Mouse (Mus musculus): ENCODE measurements at regions not wholly inside any gene's neighbourhood (a gene's known extent, or its start where the extent isn't known, plus 50 kb on each side); places are given as distances from the start of the nearest gene placed in this dataset.

GRCm38 (mm10) chr19:27581362-27582110 lies 151.9 kb upstream of the Pum3 start:
- no peak for TF ChIP-seq ZNF384 (IDR thresholded peaks at IDR 0.05; ENCODE audit: low read depth, low read length)
- no peak for TF ChIP-seq MAFK (IDR thresholded peaks at IDR 0.05; ENCODE audit: insufficient read depth, low read depth, low read length)
- TF ChIP-seq CHD2 (IDR thresholded peaks at IDR 0.05; ENCODE audit: low read depth, low read length): no peak
- TF ChIP-seq HCFC1 (IDR thresholded peaks at IDR 0.05; ENCODE audit: borderline replicate concordance, insufficient read depth, low read length): no peak
- no peak for TF ChIP-seq ZC3H11A (IDR thresholded peaks at IDR 0.05; ENCODE audit: borderline replicate concordance, low read depth, low read length)
- Histone ChIP-seq H3K4me1 (ENCODE audit: control insufficient read depth in 2 of 2, insufficient read depth in 2 of 2, low read length in 2 of 2, poor library complexity in 1 of 2) (no peaks in the 10 kb centered on the region), H3K36me3 (ENCODE audit: control insufficient read depth, insufficient read depth, low read length, poor library complexity, severe bottlenecking) (no peaks in the 10 kb centered on the region), H3K9ac (ENCODE audit: insufficient read depth, low read depth, low read length, poor library complexity, severe bottlenecking) (no peak overlapping the region), H3K9me3 (ENCODE audit: control insufficient read depth, insufficient read depth, low read depth, low read length) (no peaks in the 10 kb centered on the region), H3K4me3 (ENCODE audit: insufficient read depth in 1 of 2, low read depth in 1 of 2, low read length in 2 of 2, poor library complexity in 1 of 2, severe bottlenecking in 1 of 2) (no peak overlapping the region), H3K27ac (ENCODE audit: insufficient read depth, low read depth, low read length, poor library complexity, severe bottlenecking) (no peak overlapping the region)
- no peak for DNase-seq (ENCODE audit: low read depth, low spot score)
- in situ Hi-C loops (cut with MboI; ENCODE audit: low sequenced_read_pairs in 2 of 2, unreplicated experiment in 2 of 2): no loop called here

- H3K36me3 ChIP-seq (ENCODE audit: control insufficient read depth, insufficient read depth, low read length, poor library complexity, severe bottlenecking): no peaks in the 10 kb centered on the region
- H3K9ac ChIP-seq (ENCODE audit: insufficient read depth, low read depth, low read length, poor library complexity, severe bottlenecking): no peak overlapping the region
- H3K4me3 ChIP-seq (ENCODE audit: insufficient read depth in 1 of 2, low read depth in 1 of 2, low read length in 2 of 2, poor library complexity in 1 of 2, severe bottlenecking in 1 of 2): no peak overlapping the region
- no peak for TF ChIP-seq CHD2 (IDR thresholded peaks at IDR 0.05; ENCODE audit: low read depth, low read length)
- TF ChIP-seq ZC3H11A (IDR thresholded peaks at IDR 0.05; ENCODE audit: borderline replicate concordance, low read depth, low read length): no peak
- TF ChIP-seq HCFC1 (IDR thresholded peaks at IDR 0.05; ENCODE audit: borderline replicate concordance, insufficient read depth, low read length): no peak
- TF ChIP-seq MAFK (IDR thresholded peaks at IDR 0.05; ENCODE audit: insufficient read depth, low read depth, low read length): no peak
- TF ChIP-seq ZNF384 (IDR thresholded peaks at IDR 0.05; ENCODE audit: low read depth, low read length): no peak
- no peak for DNase-seq (ENCODE audit: low read depth, low spot score)
- no peaks in the 10 kb centered on the region for H3K4me1 ChIP-seq (ENCODE audit: control insufficient read depth in 2 of 2, insufficient read depth in 2 of 2, low read length in 2 of 2, poor library complexity in 1 of 2)
- no peak overlapping the region for H3K27ac ChIP-seq (ENCODE audit: insufficient read depth, low read depth, low read length, poor library complexity, severe bottlenecking)
- in situ Hi-C loops (cut with MboI; ENCODE audit: low sequenced_read_pairs in 2 of 2, unreplicated experiment in 2 of 2): no loop called here
- no peaks in the 10 kb centered on the region for H3K9me3 ChIP-seq (ENCODE audit: control insufficient read depth, insufficient read depth, low read depth, low read length)
Observed at GRCm38 (mm10) chr19:27576478-27576877, 146.9 kb upstream of the Pum3 start.

- in situ Hi-C loops (cut with MboI; ENCODE audit: low sequenced_read_pairs in 2 of 2, unreplicated experiment in 2 of 2): no loop called here
- Histone ChIP-seq H3K9me3 (ENCODE audit: control insufficient read depth, insufficient read depth, low read depth, low read length) (no peaks in the 10 kb centered on the region), H3K4me1 (ENCODE audit: control insufficient read depth in 2 of 2, insufficient read depth in 2 of 2, low read length in 2 of 2, poor library complexity in 1 of 2) (no peaks in the 10 kb centered on the region), H3K4me3 (ENCODE audit: insufficient read depth in 1 of 2, low read depth in 1 of 2, low read length in 2 of 2, poor library complexity in 1 of 2, severe bottlenecking in 1 of 2) (no peak overlapping the region), H3K9ac (ENCODE audit: insufficient read depth, low read depth, low read length, poor library complexity, severe bottlenecking) (no peak overlapping the region), H3K36me3 (ENCODE audit: control insufficient read depth, insufficient read depth, low read length, poor library complexity, severe bottlenecking) (no peaks in the 10 kb centered on the region), H3K27ac (ENCODE audit: insufficient read depth, low read depth, low read length, poor library complexity, severe bottlenecking) (no peak overlapping the region)
- no peak for DNase-seq (ENCODE audit: low read depth, low spot score)
- no peak for TF ChIP-seq HCFC1 (IDR thresholded peaks at IDR 0.05; ENCODE audit: borderline replicate concordance, insufficient read depth, low read length)
Observed at GRCm38 (mm10) chr19:27566929-27567328, 137.3 kb upstream of the Pum3 start.

- Histone ChIP-seq H3K4me3 (ENCODE audit: insufficient read depth in 1 of 2, low read depth in 1 of 2, low read length in 2 of 2, poor library complexity in 1 of 2, severe bottlenecking in 1 of 2) (no peak overlapping the region), H3K9me3 (ENCODE audit: control insufficient read depth, insufficient read depth, low read depth, low read length) (no peaks in the 10 kb centered on the region), H3K36me3 (ENCODE audit: control insufficient read depth, insufficient read depth, low read length, poor library complexity, severe bottlenecking) (no peaks in the 10 kb centered on the region), H3K9ac (ENCODE audit: insufficient read depth, low read depth, low read length, poor library complexity, severe bottlenecking) (no peak overlapping the region), H3K4me1 (ENCODE audit: control insufficient read depth in 2 of 2, insufficient read depth in 2 of 2, low read length in 2 of 2, poor library complexity in 1 of 2) (no peaks in the 10 kb centered on the region), H3K27ac (ENCODE audit: insufficient read depth, low read depth, low read length, poor library complexity, severe bottlenecking) (no peak overlapping the region)
- no peak for TF ChIP-seq ZNF384 (IDR thresholded peaks at IDR 0.05; ENCODE audit: low read depth, low read length)
- no peak for TF ChIP-seq HCFC1 (IDR thresholded peaks at IDR 0.05; ENCODE audit: borderline replicate concordance, insufficient read depth, low read length)
- TF ChIP-seq MAFK (IDR thresholded peaks at IDR 0.05; ENCODE audit: insufficient read depth, low read depth, low read length): no peak
- no peak for TF ChIP-seq CHD2 (IDR thresholded peaks at IDR 0.05; ENCODE audit: low read depth, low read length)
- TF ChIP-seq ZC3H11A (IDR thresholded peaks at IDR 0.05; ENCODE audit: borderline replicate concordance, low read depth, low read length): no peak
- DNase-seq (ENCODE audit: low read depth, low spot score): no peak
- in situ Hi-C loops (cut with MboI; ENCODE audit: low sequenced_read_pairs in 2 of 2, unreplicated experiment in 2 of 2): no loop called here
Observed at GRCm38 (mm10) chr19:27566060-27566459, 136.4 kb upstream of the Pum3 start.

- Histone ChIP-seq H3K9me3 (ENCODE audit: control insufficient read depth, insufficient read depth, low read depth, low read length) (no peaks in the 10 kb centered on the region), H3K4me3 (ENCODE audit: insufficient read depth in 1 of 2, low read depth in 1 of 2, low read length in 2 of 2, poor library complexity in 1 of 2, severe bottlenecking in 1 of 2) (no peak overlapping the region), H3K9ac (ENCODE audit: insufficient read depth, low read depth, low read length, poor library complexity, severe bottlenecking) (no peak overlapping the region), H3K27ac (ENCODE audit: insufficient read depth, low read depth, low read length, poor library complexity, severe bottlenecking) (no peak overlapping the region), H3K36me3 (ENCODE audit: control insufficient read depth, insufficient read depth, low read length, poor library complexity, severe bottlenecking) (no peaks in the 10 kb centered on the region), H3K4me1 (ENCODE audit: control insufficient read depth in 2 of 2, insufficient read depth in 2 of 2, low read length in 2 of 2, poor library complexity in 1 of 2) (no peaks in the 10 kb centered on the region)
- in situ Hi-C loops (cut with MboI; ENCODE audit: low sequenced_read_pairs in 2 of 2, unreplicated experiment in 2 of 2): no loop called here
- no peak for DNase-seq (ENCODE audit: low read depth, low spot score)
- TF ChIP-seq ZC3H11A (IDR thresholded peaks at IDR 0.05; ENCODE audit: borderline replicate concordance, low read depth, low read length): no peak
- TF ChIP-seq ZNF384 (IDR thresholded peaks at IDR 0.05; ENCODE audit: low read depth, low read length): no peak
- no peak for TF ChIP-seq MAFK (IDR thresholded peaks at IDR 0.05; ENCODE audit: insufficient read depth, low read depth, low read length)
- no peak for TF ChIP-seq HCFC1 (IDR thresholded peaks at IDR 0.05; ENCODE audit: borderline replicate concordance, insufficient read depth, low read length)
- no peak for TF ChIP-seq CHD2 (IDR thresholded peaks at IDR 0.05; ENCODE audit: low read depth, low read length)
Observed at GRCm38 (mm10) chr19:27564086-27564485, 134.5 kb upstream of the Pum3 start.
